Mouse (Mus musculus): ENCODE measurements around the gene Tha1. TPM values are rescaled to one million over a fixed set of nuclear protein-coding genes. Genes with fewer than 3 reads are reported as not detected.

Gene Tha1
- 10 to 100 TPM in 1 of 2 experiments, 1 to 10 TPM in 1; 9.4 to 13.0 TPM for total RNA-seq (2021)
- long read RNA-seq, experiment 1, transcript Tha1-201 (7 exons, 1,770 nt) = major isoform, 10 of 13 reads
- long read RNA-seq, experiment 1, partial matches to known transcripts = 2 of 13 reads
- long read RNA-seq, experiment 1, other reads (novel, unspliced or antisense) = 0 of 13 reads
- long read RNA-seq, experiment 2, transcript Tha1-201 (7 exons, 1,770 nt) = major isoform, 25 of 32 reads
- long read RNA-seq, experiment 2, partial matches to known transcripts = 4 of 32 reads
- long read RNA-seq, experiment 2, other reads (novel, unspliced or antisense) = 2 of 32 reads

DNA sequence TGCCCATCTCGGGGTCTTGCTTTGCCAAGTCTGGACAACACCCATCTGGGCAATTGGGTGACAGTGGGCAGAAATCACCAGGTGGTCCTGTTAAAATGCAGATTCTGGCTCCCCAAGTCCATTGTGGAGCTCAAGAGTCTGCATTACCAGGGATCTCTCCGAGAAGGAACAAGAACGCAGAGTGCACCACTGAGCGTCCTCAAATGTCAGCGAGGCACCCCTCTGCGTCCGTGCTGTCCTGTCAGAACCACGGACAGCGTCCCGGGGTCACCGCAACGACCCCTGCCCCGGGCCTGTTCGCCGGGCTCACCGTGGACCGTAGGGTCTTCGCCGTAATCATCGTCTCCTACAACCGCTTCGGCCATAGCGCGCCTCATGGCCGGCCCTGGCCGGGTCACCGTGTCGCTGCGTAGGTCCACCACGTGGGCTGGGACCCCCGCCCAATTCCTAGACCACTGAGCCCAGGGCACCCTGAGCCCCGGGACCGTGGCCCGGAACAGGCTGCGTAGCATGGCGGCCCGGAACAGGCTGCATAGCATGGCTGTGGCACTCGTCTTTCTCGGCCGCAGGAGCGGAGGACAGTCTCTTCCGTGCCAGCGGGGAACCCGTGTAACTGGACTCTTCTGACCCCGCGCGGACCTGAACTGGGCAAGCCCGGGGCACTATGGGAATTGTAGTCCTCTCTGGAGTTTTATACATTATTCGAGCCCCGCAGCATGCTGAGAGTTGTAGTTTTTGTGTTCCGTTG is at the start of gene Tha1:
Gene Tha1 (minus strand): TSS at position 621 of the 748 bp plus-strand sequence.
- peak; percentile 74 to 77 for DNase-seq (ENCODE audit: low spot score in 2 of 2)

DNA sequence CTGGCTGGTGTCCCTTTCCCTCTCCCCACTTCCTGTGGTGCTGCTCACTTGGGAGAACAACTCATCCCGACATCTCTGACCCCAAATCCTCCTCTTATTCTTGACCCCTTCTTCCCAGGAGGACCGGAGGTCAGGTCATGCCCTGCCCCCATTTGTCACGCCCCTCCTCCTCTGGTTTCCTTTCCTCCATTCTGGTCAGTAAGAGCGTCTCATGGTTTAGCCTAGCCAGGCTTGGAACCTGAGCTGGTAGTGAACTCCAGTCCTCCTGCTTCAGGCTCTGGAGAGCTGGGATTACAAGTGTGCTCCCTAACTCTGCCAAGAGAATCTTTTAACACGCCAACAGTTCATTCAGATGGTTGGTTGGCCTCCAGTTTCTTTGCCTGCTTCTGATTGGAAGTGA is 45.9 kb upstream of the Tha1 start:
- DNase-seq (ENCODE audit: low spot score in 2 of 2) = no peak

DNA sequence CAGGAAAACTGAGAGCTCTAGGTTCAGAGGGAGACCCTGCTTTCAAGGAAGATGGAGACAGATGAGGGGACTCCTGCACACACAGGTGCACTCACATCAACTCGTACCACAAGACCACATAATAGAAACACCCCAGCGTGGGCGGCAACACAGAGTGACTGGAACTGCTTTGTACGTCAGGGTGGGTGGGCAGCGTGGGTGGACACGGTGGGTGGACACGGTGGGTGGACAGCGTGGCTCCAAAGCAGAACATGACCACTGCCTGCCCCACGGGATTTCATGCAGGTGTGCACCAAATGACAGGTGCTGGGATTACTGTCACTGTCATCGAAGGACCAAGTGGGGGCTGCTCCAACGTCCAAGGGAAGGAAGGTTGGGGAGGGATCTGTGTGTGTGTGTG is 45.3 kb upstream of the Tha1 start:
- DNase-seq (ENCODE audit: low spot score in 2 of 2) = no peak

DNA sequence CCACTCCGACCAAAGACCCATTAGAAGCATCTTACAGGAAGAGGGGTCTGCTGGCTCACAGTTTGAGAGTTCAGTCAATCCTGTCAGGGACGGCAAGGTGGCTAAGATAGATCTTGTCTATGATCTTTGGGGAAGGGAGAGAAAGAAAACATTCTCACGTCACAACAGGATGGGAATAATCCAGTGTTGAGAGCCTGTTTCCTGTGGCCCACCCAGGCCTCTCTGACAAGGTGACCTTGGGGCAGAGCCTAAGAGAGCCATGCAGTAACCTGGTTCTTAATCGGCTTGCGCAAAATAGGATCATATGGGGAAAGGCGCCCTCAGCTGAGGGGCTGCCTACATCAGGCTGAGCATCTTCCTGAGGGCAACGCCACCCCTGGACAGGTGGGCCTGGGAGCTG is 42.6 kb upstream of the Tha1 start:
- no peak for DNase-seq (ENCODE audit: low spot score in 2 of 2)

DNA sequence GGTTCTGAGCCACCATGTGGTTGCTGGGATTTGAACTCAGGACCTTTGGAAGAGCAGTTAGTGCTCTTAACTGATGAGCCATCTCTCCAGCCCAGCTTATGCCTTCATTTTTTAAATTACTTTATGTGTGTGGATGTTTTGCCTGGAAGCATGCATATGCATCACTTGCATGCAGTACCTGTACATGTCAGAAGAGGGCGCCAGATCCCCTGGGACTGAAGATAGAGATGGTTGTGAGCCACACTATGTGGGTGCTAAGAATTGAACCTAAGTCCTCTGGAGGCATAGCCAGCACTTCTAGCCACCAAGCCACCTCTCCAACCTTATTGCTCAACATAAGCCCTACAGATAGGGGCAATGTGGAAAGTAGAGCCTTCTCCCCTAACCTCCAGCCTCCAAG is 42.1 kb upstream of the Tha1 start:
- no peak for DNase-seq (ENCODE audit: low spot score in 2 of 2)

DNA sequence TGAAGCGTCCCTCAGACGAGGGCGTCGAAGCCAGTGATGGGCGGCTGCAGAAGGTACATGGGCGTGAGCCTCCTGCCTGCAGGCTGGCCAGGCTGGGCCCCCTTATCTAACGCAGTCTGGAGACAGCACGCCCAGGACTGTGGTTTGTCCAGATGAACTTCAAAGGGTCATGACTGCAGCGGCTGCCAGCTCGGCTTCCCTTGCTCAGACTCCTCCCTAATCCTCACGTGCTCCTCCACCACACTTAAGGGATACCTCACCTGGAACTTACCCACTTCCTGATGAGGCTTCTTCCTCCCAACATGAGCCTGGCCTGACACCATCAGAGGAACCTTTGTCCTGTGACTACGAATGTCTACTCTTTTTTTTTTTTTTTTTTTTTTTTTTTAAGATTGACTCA is 41.2 kb upstream of the Tha1 start:
- DNase-seq (ENCODE audit: low spot score in 2 of 2) = no peak

DNA sequence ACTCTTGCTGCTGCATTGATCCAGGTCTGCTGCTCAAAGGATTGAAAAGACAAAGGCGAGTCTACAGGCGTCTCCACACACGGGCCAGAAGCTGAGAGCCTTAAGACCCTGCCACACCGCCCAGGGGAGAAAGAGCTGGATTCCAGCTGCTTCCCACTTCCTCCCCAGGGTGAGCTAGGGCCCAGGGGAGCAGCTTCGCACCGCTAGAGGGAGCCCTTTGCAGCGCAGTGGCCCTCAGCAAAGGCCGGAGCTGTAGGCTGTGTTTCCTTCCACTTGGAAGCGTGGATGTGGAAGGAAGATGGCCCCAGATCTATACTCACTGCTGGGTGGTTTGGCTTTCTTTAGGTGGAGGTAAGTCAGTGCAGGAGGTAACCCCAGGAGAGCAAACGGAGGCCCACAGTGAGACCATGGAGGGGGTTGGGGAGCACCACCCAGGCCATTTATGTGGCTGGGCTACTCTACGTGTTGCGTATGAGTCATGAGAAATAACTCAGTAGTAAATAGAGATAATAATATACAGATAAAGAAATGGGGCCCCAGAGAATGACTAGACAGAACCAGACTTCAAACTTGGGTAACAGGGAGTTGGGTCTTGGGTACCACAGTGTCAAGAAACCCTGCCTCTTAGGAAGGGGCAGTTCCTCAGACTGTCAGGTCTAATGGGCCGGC is 39.5 kb upstream of the Tha1 start:
- DNase-seq (ENCODE audit: low spot score in 2 of 2) = peak; percentile 86 to 88

DNA sequence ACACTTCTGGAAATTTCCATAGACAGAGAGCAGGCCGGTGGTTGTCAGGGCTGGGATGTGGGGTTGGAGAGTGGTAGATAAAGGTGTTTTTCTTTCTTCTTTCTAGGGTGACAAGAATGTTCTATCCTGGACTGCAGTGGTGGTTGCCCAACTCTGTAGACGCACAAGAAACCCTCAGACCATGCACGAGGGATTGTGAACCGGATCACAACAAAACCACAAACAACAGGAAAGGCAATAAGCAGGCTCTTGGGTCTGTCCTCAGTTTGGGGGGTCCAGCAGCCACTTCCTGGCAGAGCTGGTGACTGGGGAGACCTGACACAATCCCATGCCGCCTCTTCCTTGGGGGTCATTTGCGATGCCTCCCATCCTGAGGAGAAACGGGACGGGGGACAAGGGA is 36.1 kb upstream of the Tha1 start:
- no peak for DNase-seq (ENCODE audit: low spot score in 2 of 2)

DNA sequence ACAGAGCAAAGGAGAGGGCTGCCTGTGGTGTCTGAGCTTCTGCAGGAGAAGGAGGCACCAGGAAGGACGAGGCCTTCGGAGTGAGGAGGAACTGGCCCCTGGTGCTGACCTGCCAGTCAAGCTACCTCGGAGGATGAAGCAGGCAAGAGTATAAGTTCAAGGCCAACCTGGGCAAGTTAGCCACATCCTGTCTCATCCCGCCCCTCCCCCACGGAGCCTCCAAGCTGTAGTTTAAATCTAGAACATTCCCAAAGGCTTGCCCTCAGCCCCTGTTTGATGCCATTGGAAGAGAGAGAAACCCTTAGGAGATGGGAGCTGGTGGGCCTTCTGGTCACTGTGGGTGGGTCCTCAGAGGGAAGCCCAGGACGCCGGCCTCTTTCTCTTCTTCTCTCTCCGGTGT is 31.2 kb upstream of the Tha1 start:
- DNase-seq (ENCODE audit: low spot score in 2 of 2) = no peak

DNA sequence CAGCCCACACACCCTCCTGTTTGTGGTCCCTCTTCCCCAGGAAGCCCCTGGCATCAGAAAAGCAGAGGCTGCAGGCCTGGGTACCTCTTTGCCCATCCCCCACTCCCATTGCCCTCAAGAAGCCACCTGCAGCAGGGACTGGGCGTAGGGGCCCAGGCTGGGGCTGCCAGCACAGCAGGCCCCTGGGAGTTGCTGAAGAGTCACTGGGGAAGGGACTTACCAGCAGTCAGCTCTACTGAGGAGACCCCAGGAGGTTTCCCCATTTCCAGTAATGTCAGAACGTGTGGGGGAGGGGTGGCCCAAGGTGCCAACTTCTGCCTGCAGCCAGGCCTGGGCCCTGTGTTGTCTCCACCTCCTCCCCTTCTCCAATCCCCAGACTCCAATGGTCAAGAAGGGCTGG is 29.0 kb upstream of the Tha1 start:
- DNase-seq (ENCODE audit: low spot score in 2 of 2) = no peak

DNA sequence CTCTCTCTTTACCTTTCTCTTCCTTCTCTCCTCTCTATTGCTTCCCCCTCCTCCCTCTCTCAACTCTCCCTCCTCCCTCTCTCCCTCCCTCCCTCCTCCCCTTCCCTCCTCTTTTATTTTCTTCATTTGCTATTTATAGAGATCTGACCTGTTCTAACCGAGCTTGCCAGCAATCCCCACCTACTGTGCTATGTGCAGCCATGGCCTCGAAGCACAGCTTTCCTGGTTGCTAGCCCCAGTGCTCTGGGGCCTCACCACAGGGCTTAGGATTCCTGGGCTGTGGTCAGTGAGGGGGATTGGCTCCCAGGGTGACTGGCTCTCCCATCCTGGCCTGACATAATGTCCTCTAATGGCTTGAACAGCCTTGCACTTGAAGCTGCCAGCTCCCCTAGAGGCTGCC is 23.3 kb upstream of the Tha1 start:
- DNase-seq (ENCODE audit: low spot score in 2 of 2) = no peak

DNA sequence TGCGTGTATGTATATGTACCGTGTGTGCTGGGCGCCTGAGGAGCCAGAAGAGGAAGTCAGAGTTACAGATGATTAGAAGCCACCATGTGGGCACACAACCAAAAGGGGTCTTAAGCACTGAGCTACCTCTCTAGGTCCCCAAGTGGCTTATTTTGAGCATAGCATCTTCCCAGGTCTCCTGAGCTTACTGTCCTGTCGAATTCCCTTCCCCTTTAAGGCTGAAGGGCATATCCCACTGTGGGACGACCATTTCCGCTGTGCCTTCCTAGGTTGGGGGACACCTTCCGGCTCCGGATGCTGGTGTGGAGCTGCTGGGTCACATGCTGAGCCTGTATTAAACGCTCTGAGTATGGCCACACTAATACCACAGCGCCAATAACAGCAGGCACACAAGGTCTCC is 21.4 kb upstream of the Tha1 start:
- no peak for DNase-seq (ENCODE audit: low spot score in 2 of 2)

DNA sequence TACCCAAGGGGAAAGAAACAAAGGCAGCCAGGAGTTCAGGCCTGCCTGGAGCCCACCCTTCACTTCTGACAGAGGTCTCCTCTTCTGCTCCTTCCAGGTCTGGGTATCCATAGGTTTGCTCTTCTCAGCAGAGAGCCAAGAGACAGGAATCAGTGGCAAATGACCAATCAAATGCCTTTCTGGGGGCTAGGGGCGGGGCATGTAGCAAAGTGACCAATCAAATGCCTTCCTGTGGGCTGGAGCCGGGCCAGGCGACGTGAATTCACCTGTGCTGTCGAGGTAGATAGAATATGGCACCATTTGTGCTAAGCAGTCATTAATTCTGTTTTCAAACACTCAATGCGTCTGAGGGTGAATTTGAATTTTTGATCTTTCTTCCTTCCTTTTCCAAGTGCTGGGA is 18.9 kb upstream of the Tha1 start:
- DNase-seq (ENCODE audit: low spot score in 2 of 2) = no peak

DNA sequence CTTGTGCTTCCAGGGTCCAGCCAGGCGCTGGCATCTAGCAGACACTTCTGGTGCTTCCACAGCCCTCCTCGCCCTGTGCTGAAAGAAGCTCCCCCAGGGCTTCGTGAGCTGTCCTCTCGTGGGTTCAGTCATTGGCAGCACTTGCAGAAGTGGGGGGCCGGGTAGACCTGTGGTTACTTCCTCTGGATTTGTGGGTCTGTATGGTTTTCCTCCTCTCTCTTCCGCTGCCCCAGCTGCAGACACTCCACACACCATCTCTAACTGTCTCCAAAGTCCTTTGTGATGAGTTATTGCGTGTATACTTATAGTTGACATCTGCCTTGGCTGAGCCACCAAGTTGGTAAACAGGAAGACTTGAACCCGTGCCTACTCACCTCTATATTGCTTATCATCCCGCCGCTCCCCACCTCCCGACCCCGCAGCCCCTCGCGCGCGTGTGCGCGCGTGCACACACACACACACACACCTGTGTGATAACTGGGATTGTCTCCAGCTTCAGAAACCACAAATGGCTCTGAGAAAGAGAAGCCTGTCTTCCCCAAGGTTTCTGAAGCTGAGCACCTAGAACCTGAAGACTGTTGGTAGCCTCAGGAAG is 18.4 kb upstream of the Tha1 start:
- DNase-seq (ENCODE audit: low spot score in 2 of 2) = no peak

DNA sequence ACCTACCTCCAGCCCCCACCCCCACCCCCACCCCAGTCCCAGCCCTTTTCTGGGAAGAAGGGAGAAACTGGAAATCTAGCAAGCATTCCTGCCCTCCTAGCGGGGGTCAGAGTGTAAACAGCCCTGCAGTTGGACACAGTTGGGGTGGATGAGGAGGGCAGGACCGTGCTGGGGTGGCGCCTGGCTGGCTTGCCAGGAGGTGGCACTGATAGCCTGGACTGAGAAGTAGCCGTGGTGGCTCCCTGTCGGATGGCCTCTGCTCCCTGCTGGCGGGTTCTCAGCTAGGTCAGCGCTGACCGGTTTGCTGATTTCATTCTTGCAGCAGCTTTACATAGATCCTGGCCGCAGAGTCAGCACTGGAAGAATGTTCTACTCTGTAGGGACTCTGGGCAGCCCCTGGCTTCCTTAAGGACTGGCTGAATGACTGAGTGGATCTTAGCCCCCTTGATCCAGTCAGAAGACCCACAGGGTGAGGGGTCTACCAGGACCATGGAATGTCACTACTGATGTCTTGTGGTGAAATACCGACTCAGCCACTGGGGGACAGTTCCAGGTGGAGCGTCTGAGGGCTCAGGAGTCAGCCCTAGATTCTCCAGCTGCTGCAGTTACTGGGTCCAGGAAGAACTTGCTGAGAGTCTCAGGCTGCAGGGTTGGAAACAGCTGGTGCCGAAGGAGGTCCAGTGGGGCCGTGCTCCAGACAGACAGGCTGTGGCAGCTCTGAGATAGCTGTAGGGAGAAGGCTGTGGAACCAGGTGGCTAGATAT is 17.4 kb upstream of the Tha1 start:
- no peak for DNase-seq (ENCODE audit: low spot score in 2 of 2)

DNA sequence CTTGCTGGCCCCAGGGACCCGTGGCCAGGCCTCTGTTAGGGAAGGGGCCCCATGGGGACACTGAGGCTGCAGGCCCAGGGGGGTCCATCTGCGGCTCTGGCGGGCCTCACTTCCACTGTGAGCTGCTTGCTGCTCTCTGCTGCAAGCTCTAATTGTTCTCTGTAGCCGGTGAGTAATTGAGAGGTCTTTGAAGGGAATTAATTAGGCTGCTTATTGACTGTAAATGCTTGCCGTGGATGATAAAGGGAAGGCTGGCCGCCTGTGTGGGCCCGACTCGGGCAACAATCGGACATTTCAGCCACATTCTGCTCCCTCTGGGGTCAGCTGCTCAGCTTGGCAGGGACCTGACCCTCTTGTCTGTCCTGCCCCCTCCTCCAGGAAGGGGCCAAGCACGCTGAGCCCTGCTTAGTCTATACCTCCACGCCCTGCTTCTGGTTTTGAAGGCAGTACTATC is 16.6 kb upstream of the Tha1 start:
- DNase-seq (ENCODE audit: low spot score in 2 of 2) = no peak

DNA sequence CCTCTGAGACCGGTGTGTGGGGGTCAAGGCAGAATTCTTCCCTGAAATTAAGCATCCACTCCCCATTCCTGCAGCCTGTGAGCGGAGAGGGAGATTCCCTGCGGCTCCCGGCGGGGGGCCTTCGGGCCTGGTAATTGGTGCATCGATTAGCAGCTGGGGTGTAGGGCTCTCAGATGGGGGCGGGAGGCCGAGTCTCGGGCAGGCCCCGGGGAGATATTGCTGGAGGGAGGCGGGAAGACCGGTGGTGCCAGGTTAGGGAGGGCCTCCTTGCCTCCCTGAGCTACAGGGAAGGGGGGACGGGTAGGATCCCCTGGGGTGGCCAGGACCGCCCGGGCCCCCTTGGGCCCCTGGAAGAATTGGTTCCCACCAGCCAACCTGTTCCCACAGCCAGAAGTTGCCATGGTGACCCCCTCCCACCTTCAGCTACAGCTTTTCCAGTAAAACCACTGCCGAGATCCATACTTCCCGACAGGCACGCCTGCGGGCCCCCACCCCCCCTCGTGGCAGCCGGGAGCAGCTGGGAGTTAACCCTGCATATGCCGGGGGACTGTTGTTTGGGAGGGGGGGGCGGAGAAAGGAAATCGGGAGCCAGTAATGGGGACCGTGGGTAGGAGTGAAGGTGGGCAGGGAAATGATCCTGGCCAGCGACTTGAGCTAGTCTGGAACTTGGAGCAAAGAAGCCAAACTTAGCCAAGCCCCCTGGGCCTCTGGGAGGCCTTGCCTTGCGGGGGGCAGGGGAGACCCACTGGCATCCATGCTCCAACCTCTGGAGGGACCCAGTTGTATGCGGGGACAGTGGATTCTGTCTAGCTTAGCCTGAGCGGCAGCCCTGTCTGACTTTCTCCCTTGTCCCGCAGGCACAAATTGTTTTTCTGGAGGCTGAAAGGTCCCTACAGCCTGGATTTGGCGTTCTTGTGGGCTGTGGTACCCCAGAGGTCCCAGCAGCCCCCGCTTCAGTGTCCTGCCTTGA is 15.9 kb upstream of the Tha1 start:
- DNase-seq (ENCODE audit: low spot score in 2 of 2) = no peak

DNA sequence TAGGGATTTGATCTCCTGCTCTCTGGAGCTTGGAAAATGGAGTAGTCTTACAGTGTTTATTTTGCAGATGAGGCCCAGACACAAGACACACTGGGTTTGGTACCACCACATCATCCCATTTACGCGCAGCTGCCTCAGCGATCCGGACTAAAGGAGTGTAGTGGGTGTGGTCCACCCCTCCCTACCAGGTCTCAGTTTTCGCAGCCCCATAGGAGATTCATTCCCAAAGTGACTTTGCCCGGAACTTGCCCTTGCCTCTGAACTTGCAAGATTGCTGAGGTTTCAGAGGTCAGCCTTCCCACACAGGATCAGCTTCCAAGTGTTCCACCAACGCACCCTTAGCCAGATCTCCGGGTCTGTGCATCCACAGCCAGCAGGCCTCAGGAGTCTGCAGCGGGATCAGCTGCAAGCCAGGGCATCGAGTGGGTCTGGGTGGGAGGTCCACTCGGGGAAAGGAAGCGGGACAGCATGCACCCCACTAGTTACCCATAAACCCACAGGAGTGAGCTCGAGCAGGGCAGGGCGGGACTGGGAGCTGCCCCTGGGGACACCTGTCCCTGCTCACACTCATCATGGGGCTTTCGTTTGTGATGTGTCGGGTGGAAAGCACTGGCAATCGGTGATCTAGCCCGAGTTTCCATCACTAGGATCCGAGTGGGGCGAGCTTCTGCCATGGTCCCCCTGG is 15.0 kb upstream of the Tha1 start:
- no peak for DNase-seq (ENCODE audit: low spot score in 2 of 2)

DNA sequence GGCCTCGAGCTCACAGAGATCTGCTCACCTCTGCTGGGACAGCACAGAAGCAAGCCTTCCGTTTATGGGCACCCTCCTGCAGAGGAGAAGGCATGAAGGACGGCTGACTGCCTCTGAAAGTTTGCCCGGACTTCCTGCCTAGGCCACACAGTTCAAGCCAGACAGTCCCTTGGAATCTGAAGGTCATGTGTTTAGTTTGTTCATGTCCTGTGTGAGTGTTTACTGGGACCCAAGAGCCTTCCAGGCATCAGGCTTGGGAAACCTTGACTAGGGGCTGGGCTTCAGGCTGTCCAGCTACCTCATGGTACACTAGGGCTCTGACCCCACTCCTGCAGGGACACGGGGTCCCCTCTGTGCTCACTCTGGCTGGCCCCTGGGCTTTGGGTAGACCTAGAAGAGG is 12.7 kb upstream of the Tha1 start:
- no peak for DNase-seq (ENCODE audit: low spot score in 2 of 2)
